Mouse (Mus musculus) hindbrain, embryonic 13.5 days (tissue): ENCODE data around the gene Hormad2. TPM values are rescaled to one million over a fixed set of nuclear protein-coding genes. Genes with fewer than 3 reads are reported as not detected.

Experiments used
- ATAC-seq: fragments of 200-750 bp; cut with Nextera tagmentation; 2 replicates; pipeline ENCODE4 v1.8.0; 2017; ENCODE audit warnings: moderate TSS enrichment; ENCODE audit not compliant: low FRiP score
- H3K27ac ChIP-seq: fragments of 300-500 bp; sonication (generic); 2 replicates; pipeline ENCODE4 v1.5.1; 2015; ENCODE audit warnings: inconsistent platforms, mild to moderate bottlenecking, moderate library complexity
- H3K27me3 ChIP-seq: fragments of 300-500 bp; sonication (generic); 2 replicates; pipeline ENCODE4 v1.6.1; 2015; ENCODE audit warnings: mild to moderate bottlenecking, inconsistent platforms
- H3K36me3 ChIP-seq: fragments of 300-500 bp; sonication (generic); 2 replicates; pipeline ENCODE4 v1.6.1; 2015; ENCODE audit warnings: mild to moderate bottlenecking, inconsistent platforms
- H3K4me1 ChIP-seq: fragments of 300-500 bp; sonication (generic); replicated peaks from 2 replicates; pipeline ENCODE4 v1.6.1; 2015; ENCODE audit warnings: inconsistent platforms
- H3K4me2 ChIP-seq: fragments of 300-500 bp; sonication (generic); 2 replicates; pipeline ENCODE4 v1.6.1; 2015; ENCODE audit warnings: inconsistent platforms, mild to moderate bottlenecking, moderate library complexity
- H3K4me3 ChIP-seq: fragments of 300-500 bp; sonication (generic); 2 replicates; pipeline ENCODE4 v1.5.1; 2015; ENCODE audit warnings: mild to moderate bottlenecking, inconsistent platforms
- H3K9ac ChIP-seq: fragments of 300-500 bp; sonication (generic); 2 replicates; pipeline ENCODE4 v1.6.1; 2015; ENCODE audit warnings: mild to moderate bottlenecking, inconsistent platforms
- H3K9me3 ChIP-seq: fragments of 300-500 bp; sonication (generic); 2 replicates; pipeline ENCODE4 v1.6.1; 2016; ENCODE audit warnings: inconsistent platforms
- WGBS: fragments of 180-500 bp; shearing (Covaris S2); methylation state at CpG from one replicate; pipeline ENCODE4 v1.1.7; 2015; 5-methylcytosine and 5-hydroxymethylcytosine counted together
- polyA plus RNA-seq: library from polyadenylated mRNA; unstranded; fragments of >200 nt; fragmentation: Nextera tagmentation; extraction: Ambion mirVana; gene quantifications from 2 replicates; pipeline ENCODE4 v1.2.1, GENCODE M21; 2015

Gene Hormad2
- polyA plus RNA-seq, 1 experiment from 2014 or later = not detected

GRCm38 (mm10) chr11:4306086-4306485, 134.8 kb downstream of the Hormad2 start:
- H3K9ac ChIP-seq = no peak overlapping the region
- H3K4me1 ChIP-seq = peaks cover 4% of the 10 kb centered on the region; the same call in 1 of the 2 replicates
- no peaks in the 10 kb centered on the region for H3K27me3 ChIP-seq
- no peaks in the 10 kb centered on the region for H3K36me3 ChIP-seq
- no peak overlapping the region for H3K4me3 ChIP-seq
- no peaks in the 10 kb centered on the region for H3K9me3 ChIP-seq
- ATAC-seq = no peak
- H3K27ac ChIP-seq = no peak overlapping the region
- H3K4me2 ChIP-seq = no peak overlapping the region
- 64% methylated on average over 2 of the region's 2 CpGs for WGBS

GRCm38 (mm10) chr11:4305090-4305489, 135.8 kb downstream of the Hormad2 start:
- Histone ChIP-seq H3K36me3 (no peaks in the 10 kb centered on the region), H3K27ac (no peak overlapping the region), H3K4me2 (no peak overlapping the region), H3K9ac (no peak overlapping the region), H3K27me3 (no peaks in the 10 kb centered on the region), H3K4me3 (no peak overlapping the region), H3K4me1 (peaks cover 4% of the 10 kb centered on the region; the same call in 1 of the 2 replicates), H3K9me3 (no peaks in the 10 kb centered on the region)
- 90% methylated on average over 4 of the region's 4 CpGs for WGBS
- no peak for ATAC-seq

GRCm38 (mm10) chr11:4304203-4304602, 136.7 kb downstream of the Hormad2 start:
- no peak overlapping the region for H3K9ac ChIP-seq

DNA sequence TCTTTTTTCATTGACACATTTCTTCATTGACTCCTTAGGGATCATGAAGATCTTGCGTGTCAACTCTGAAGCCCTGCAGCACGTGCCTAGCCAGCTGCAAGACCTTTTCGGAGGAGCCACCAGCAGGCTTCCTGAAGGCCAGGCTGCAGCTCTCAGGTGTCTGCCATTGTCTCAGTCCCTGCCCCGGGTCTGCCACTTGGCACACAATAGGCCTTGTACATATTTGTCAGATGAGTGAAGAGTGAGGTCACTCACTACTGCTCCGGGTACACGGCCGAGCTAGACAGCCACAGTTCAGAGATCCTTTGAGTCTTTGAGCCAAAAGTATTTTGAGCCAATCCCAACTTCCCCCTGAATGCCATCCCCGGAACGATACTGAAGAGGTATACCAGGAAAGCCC, 137.9 kb downstream of the Hormad2 start:
- Histone ChIP-seq H3K4me3 (no peak overlapping the region), H3K27ac (no peak overlapping the region), H3K27me3 (no peaks in the 10 kb centered on the region), H3K9me3 (no peaks in the 10 kb centered on the region), H3K36me3 (no peaks in the 10 kb centered on the region), H3K4me1 (peaks cover 5% of the 10 kb centered on the region; the same call in 1 of the 2 replicates), H3K9ac (no peak overlapping the region), H3K4me2 (no peak overlapping the region)
- WGBS = 61% methylated on average over 9 of the region's 9 CpGs
- ATAC-seq = no peak

More at GRCm38 (mm10) chr11:4304203-4304602, 136.7 kb downstream of the Hormad2 start:
- H3K9me3 ChIP-seq = no peaks in the 10 kb centered on the region
- H3K27me3 ChIP-seq = no peaks in the 10 kb centered on the region
- ATAC-seq = no peak
- no peak overlapping the region for H3K4me3 ChIP-seq
- no peak overlapping the region for H3K27ac ChIP-seq
- 73% methylated on average over 4 of the region's 4 CpGs for WGBS
- no peak overlapping the region for H3K4me2 ChIP-seq
- no peaks in the 10 kb centered on the region for H3K36me3 ChIP-seq
- peaks cover 8% of the 10 kb centered on the region; the same call in 1 of the 2 replicates for H3K4me1 ChIP-seq

DNA sequence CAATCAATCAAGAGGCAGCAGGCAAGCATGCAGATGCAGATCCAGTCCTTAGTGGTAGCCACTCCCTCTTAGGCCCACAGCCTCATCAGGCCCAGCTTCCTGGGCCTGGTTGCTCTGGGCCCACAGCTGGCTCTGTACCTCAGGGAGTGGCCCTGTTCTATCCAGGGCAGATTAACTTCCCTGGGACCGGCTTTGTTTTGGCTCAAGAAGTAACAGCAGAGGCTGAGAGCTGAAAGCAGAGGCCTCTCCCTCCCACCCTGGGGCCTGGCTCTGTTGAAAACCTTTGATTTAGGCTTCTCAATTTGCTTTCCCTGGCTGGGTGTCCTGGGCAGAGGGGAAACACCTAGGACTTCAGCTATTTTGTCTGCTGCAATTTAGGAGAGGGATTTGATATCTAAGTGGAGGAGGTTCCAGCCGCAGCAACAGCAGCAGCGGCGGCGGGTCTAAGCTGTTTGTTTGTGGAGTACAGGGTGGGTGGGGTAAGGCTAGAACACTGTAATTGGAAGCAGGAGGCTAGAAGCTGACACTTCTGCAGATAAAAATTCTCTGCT, 138.5 kb downstream of the Hormad2 start:
- no peaks in the 10 kb centered on the region for H3K9me3 ChIP-seq
- ATAC-seq = no peak
- no peak overlapping the region for H3K27ac ChIP-seq
- H3K27me3 ChIP-seq = no peaks in the 10 kb centered on the region
- H3K36me3 ChIP-seq = no peaks in the 10 kb centered on the region
- H3K4me3 ChIP-seq = no peak overlapping the region
- 42% methylated on average over 5 of the region's 5 CpGs for WGBS
- no peak overlapping the region for H3K4me2 ChIP-seq
- no peak overlapping the region for H3K9ac ChIP-seq
- H3K4me1 ChIP-seq = 0 out of 2 replicates have a peak, but pooled peaks cover 5% of the 10 kb centered on the region

DNA sequence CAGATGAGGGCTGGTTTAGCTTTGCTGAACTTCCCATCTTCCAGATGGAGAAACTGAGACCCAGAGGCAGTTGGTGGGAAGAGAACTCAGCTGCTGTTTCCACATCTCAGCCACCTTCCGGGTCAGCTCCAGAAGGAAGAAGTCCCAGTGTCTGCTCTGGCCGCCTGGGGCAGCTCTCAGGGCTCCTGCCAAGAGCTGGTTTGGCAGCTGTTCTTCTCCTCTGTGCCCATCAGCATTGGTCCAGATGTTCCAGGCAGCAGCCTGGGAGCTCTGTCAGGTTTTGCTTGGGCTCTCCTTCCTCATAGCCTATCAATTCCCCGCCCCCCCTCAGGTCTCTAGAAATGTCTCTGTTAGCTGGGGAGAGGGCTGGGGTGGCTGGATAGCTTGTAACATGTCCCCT, 140.2 kb downstream of the Hormad2 start:
- no peaks in the 10 kb centered on the region for H3K9me3 ChIP-seq
- H3K9ac ChIP-seq = no peak overlapping the region
- H3K4me3 ChIP-seq = no peak overlapping the region
- ATAC-seq = no peak
- peaks cover 11% of the 10 kb centered on the region; the same call in 1 of the 2 replicates for H3K4me1 ChIP-seq
- 92% methylated on average over 3 of the region's 3 CpGs for WGBS
- H3K27me3 ChIP-seq = no peaks in the 10 kb centered on the region
- H3K36me3 ChIP-seq = no peaks in the 10 kb centered on the region
- H3K4me2 ChIP-seq = no peak overlapping the region
- no peak overlapping the region for H3K27ac ChIP-seq

DNA sequence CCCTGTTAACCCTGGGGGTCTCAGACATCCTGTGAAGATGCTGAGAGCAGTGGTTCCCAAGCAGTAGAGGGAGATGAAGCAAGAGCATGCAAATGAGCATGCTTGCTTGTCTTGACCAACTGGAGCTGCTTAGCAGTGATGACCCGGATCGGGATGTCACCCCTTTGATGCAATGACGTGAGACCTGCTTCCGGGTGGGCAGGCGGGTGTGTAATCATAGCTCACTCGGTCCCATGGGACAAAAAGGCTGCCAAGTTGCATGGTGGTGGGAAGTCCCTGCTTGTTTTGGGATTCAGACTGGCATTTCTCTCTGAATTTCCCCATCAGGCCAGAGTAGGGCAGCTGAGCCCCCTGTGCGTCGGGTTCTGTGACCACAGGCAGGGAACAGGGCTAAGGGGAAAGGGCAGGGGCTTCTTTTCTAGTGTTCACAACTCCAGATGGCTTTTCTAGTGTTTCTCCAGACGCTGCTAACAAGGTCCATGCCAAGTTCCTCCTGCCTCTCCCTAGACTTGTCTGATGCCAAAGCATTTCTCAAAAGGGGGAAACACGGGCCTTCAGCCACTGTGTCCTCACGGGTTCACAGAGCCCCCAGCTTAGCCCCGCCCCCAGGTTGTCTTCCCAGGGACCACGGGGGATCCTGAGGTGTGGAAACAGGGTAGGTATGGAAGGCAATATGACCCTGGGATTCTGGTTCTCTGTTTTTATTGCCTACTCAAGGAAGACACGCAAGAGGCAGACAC, 141.0 kb downstream of the Hormad2 start:
- H3K4me2 ChIP-seq = no peak overlapping the region
- 71% methylated on average over 14 of the region's 14 CpGs for WGBS
- H3K27ac ChIP-seq = no peak overlapping the region
- no peak for ATAC-seq
- H3K4me1 ChIP-seq = peaks cover 16% of the 10 kb centered on the region
- H3K9ac ChIP-seq = no peak overlapping the region
- H3K9me3 ChIP-seq = no peaks in the 10 kb centered on the region
- H3K36me3 ChIP-seq = no peaks in the 10 kb centered on the region
- H3K27me3 ChIP-seq = no peaks in the 10 kb centered on the region
- H3K4me3 ChIP-seq = no peak overlapping the region

DNA sequence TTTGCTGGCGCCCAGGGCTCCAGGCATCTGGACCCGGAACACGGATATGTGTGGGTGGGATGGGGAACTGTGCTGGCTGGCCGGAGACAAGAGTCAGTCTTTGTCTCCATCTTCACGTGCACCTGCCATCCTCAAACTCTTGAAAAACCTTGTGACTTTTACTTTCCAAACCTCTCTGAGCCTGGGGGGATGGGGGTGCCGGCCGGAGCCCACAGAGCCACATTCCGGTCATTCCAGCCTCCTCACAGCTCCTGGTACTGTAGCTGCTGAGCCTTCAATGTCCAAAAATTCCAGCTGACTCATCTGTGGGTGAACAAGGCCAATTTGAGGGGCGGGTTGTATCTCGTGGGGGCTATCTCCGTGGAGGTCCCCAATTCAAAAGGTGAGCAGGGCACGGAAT, 141.7 kb downstream of the Hormad2 start:
- Histone ChIP-seq H3K4me3 (no peak overlapping the region), H3K4me1 (peaks cover 19% of the 10 kb centered on the region), H3K36me3 (no peaks in the 10 kb centered on the region), H3K9ac (no peak overlapping the region), H3K9me3 (no peaks in the 10 kb centered on the region), H3K27me3 (no peaks in the 10 kb centered on the region), H3K27ac (no peak overlapping the region), H3K4me2 (no peak overlapping the region)
- WGBS = 52% methylated on average over 12 of the region's 12 CpGs
- no peak for ATAC-seq

DNA sequence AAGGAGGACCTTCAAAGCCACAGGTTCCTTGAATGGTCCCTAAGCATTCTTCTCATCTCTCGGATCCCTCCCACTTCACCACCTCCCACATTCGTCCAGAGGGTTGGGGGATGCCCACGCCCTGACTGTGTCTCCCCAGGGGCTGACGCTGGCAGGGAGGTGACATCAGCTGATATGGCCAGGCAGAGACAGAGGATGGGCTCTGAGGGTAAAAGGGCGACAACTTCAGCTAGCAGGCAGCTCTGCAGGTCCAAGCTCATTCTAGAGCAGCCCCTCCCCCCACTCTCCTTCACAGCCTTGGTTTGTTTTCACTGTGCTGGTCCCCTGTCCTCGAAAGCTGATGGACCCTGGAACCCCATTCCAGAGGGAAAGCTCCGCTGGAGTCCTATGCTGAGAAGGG, 142.3 kb downstream of the Hormad2 start:
- H3K9ac ChIP-seq = no peak overlapping the region
- no peak for ATAC-seq
- H3K27me3 ChIP-seq = no peaks in the 10 kb centered on the region
- H3K36me3 ChIP-seq = no peaks in the 10 kb centered on the region
- H3K27ac ChIP-seq = no peak overlapping the region
- no peak overlapping the region for H3K4me2 ChIP-seq
- WGBS = 47% methylated on average over 7 of the region's 7 CpGs
- H3K9me3 ChIP-seq = no peaks in the 10 kb centered on the region
- H3K4me3 ChIP-seq = no peak overlapping the region
- peaks cover 19% of the 10 kb centered on the region for H3K4me1 ChIP-seq

DNA sequence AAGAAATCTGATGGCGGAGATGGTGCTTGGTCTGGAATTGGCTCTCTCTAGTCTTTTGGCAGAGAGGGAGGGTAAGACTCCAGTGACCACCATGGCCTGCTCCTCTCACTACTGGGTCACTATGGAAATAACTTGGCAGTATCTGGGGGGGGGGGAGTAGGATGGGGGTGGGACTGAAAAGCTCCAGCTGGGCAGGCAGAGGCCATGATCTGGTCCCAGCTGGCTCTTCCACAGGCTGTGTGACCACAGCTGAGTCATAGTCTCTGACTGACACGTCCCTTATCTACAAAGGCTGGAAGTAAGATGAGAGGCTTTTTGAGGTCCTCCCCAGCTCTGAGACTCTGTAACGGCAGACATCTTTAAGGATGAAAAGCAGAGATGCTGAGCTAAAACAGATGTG, 143.2 kb downstream of the Hormad2 start:
- WGBS = 81% methylated on average over 3 of the region's 3 CpGs
- no peak overlapping the region for H3K9ac ChIP-seq
- H3K4me1 ChIP-seq = peaks cover 19% of the 10 kb centered on the region
- no peak overlapping the region for H3K27ac ChIP-seq
- no peaks in the 10 kb centered on the region for H3K36me3 ChIP-seq
- H3K9me3 ChIP-seq = no peaks in the 10 kb centered on the region
- no peak overlapping the region for H3K4me3 ChIP-seq
- no peak for ATAC-seq
- no peak overlapping the region for H3K4me2 ChIP-seq
- H3K27me3 ChIP-seq = no peaks in the 10 kb centered on the region

- ATAC-seq = no peak
- WGBS = 63% methylated on average over 10 of the region's 10 CpGs
- H3K4me3 ChIP-seq = no peak overlapping the region
These were observed 144.2 kb downstream of the Hormad2 start for GRCm38 (mm10) chr11:4296610-4297275.

More at GRCm38 (mm10) chr11:4296610-4297275, 144.2 kb downstream of the Hormad2 start:
- Histone ChIP-seq H3K27ac (no peak overlapping the region), H3K36me3 (no peaks in the 10 kb centered on the region), H3K9me3 (no peaks in the 10 kb centered on the region), H3K4me1 (peaks cover 19% of the 10 kb centered on the region), H3K4me2 (no peak overlapping the region), H3K27me3 (no peaks in the 10 kb centered on the region), H3K9ac (no peak overlapping the region)
